Mouse (Mus musculus) naive thymus-derived CD4-positive, alpha-beta T cell, adult 2 months (primary cell): ENCODE data around the gene Cenpt.
"Not testable (repeated sequence)": the region's sequence is repeated elsewhere in the genome, so short reads cannot be mapped to it uniquely, and the experiment has no call there.

ENCODE experiments used
- DNase-seq: peaks from one replicate; pipeline ENCODE4 v3.0.0-alpha.2; 2011; ENCODE audit warnings: low read depth

Cenpt gene

GRCm38 (mm10) chr8:105854303-105854702 is 1.2 kb upstream of the Cenpt start:
- DNase-seq, result no peak

GRCm38 (mm10) chr8:105852146-105852729 is 840 bp downstream of the Cenpt start:
- DNase-seq, result no peak

GRCm38 (mm10) chr8:105851651-105852143 is 1.4 kb downstream of the Cenpt start:
- DNase-seq, result peak; percentile 92

DNA sequence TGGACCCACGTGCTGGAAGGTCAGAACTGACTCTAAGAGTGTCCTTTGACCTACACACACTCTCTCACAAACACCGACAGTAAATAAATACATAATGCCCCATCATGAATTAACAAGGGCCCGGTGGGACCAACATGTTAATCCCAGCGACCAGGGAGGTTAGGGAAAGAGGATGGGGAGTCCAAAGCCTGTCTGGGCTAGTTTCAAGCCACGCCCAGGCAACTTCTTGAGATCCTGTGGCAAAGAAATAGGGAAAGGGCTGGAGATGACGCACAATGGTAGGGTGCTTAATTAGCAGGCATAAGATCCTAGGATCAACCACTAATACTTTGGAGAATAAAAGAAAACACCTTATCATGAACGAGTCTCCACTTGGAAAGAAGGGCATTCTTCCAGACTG is 2.5 kb downstream of the Cenpt start:
- DNase-seq, result no peak

GRCm38 (mm10) chr8:105850014-105850413 is 3.1 kb downstream of the Cenpt start:
- no peak for DNase-seq

GRCm38 (mm10) chr8:105846678-105847077 is 6.4 kb downstream of the Cenpt start:
- no peak for DNase-seq

DNA sequence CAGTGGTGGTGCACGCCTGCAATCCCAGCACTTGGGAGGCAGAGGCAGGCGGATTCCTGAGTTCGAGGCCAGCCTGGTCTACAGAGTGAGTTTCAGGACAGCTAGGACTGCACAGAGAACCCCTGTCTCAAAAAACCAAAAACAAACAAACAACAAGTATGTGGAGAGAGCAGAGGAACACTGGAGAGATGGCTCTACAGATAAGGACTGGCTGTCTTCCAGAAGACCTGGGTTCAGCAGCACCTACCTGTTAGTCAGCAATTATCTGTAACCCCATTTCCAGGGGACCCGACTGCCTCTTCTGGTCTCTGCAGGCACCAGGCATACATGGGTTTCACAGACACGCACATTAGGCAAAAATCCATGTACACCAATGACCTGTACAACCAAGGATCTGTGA is 13.9 kb downstream of the Cenpt start:
- DNase-seq, result no peak

- no peak for DNase-seq
Measured at GRCm38 (mm10) chr8:105836991-105837390, 16.1 kb downstream of the Cenpt start.

GRCm38 (mm10) chr8:105835318-105835717 is 17.8 kb downstream of the Cenpt start:
- DNase-seq, result peak; percentile 92

GRCm38 (mm10) chr8:105833740-105834139 is 19.3 kb downstream of the Cenpt start:
- DNase-seq, result not testable (repeated sequence)

GRCm38 (mm10) chr8:105826861-105827848 is 25.9 kb downstream of the Cenpt start, which contains the start of the genes Ranbp10 and Tsnaxip1:
Gene Ranbp10, minus strand, starts transcription at chr8:105827350.
Gene Tsnaxip1, plus strand, starts transcription at chr8:105827731.
- DNase-seq, result peak; percentile 98

DNA sequence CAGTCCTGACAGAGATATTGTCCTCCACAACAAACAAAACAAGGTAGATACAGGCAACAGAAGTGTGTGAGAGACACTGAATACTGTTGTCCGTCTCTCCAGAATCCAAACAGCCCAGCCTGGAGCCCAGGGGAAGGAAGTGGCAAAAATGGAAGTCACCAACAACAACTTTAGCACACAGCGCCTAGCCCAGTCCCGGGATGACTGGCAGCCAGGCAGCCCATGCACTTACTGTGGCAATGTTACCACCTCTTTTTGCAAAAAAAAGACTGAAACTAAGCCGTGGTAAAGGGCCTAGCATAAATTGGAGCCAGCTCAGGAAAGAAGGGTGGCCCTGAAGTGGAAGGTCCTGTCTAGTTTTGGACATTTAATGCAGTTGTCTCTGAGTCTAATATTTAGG is 26.7 kb downstream of the Cenpt start:
- no peak for DNase-seq

DNA sequence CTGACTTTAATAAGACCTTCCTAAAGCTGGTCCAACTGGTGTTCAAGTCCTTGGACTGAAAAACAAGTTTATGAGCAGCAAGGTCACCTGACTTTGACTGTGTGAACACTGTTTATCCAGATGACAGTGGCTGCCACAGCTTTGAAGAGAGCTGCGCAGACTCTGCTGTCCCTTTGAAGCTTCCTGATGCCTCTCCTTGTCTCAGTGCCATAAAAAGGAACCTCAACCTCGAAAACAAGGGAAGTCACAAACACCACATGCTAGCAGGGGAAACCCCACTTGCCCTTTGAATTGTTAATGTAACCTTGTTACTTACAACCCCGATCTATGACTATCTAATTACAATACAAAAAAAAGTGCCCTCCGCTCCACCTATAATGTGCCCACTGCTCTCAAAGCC is 27.6 kb downstream of the Cenpt start:
- DNase-seq, result peak; percentile 79

DNA sequence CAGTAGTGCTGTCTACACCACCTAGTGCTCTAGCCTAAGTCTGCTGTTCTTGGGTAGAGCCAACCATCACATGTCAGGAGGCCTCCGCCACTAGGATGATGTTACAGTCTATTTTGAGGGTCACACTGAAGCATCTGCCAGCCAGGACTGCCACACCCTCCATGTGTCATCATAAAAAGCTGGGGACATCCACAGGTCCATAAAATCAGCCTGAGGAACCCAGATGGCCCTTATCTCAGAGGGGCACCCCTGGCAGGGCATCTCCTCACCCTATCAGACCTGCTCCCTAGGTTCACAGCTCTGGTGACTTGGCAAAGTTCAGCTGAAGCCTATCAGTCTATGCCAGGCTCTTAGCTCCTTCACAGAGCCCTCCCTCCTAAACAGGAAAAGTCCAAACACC is 32.2 kb downstream of the Cenpt start:
- DNase-seq, result no peak

DNA sequence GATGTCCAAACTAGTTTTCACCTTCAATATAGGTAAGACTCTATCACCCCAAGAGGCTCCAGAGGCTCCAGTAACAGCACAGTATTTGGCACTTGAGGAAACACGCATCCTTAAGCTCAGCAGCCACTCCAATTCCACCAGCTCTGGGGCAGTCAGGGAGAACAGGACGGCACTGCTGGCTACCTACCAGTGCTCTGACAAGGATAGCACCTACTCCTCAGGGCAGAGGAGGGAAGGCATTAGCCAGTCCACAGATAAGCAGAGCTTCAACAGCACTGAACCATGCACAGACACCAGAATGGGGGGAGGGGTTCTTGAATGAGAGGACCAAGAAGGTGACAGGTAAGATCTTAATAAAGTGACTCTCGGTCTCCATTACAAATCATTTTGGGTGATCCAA is 33.4 kb downstream of the Cenpt start:
- DNase-seq, result no peak

DNA sequence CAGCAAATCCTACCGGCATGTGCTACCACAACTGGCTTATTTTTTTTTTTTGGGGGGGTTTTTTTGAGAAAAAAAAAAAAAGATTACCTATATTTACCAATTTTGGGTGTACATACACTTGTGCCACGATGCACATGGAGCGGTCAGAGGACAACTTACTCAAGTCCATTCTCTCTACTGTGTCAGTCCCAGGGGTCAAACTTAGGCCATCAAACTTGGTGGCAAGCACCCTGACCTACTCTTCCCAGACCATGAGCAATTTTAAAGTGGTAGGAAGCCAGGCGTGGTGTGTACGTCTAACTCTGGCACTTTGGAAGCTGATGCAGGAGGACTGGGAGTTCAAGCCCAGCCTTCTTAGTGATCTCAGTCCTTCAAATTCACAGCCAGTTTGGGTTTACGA is 39.8 kb downstream of the Cenpt start:
- DNase-seq, result no peak

DNA sequence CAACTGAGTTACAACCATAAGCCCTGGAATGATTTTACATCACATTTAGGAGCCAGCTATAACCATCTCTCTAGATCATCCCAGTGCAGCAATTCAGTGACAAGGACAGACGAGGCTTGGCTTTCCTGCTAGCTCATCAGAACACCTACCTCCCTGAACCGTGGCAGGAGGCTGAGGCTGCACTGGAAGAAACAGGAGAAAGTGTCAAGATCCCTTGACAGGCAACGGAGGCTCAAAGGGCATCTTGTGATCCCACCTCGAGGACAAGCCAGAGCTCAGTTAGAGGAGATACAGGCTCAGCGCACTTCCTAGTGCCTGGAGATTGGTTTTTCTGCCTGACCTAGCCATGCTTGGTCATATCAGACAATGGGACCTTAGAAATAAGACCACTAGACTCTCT is 40.6 kb downstream of the Cenpt start:
- DNase-seq, result no peak

DNA sequence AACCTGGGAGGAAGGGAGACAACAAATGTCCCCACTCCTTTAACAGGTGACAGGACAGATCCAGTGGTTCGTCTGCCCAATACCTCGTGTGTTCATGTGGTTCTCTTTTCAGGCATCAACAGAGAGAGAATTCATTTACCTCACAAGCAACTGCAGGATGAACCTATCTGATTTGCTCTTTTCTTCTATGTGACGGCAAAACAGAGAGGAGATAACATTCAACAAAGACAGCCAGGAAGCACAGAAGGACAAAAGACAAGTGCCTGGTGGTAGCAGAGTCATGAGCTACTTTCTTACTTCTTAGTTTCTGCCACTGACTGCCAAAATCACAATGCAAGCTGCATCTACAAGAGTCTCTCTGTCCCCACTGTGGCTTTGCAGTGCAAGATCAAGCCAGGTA is 41.5 kb downstream of the Cenpt start:
- DNase-seq, result peak; percentile 59

- no peak for DNase-seq
Measured at GRCm38 (mm10) chr8:105811061-105811460, 42.0 kb downstream of the Cenpt start.

GRCm38 (mm10) chr8:105810245-105810786 is 42.8 kb downstream of the Cenpt start:
- DNase-seq, result peak; percentile 71

DNA sequence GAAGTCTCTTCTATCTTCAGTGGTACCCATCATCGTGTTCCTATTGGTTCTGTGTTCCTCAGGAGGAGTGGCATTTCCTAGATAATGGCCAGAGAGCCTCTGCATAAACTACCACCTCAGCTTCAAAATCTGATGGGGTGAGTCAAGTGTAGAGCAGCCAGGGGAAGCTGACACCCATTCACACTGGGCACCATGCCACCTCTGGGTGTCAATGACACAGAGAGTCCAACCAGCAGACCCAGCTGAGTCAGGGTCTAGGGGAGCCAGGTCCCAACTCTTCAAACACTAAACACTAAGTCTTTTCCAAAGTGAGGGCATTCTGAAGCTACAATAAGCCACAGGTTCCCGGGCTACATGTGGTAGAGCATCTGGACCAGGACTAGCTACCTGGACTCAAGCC is 44.6 kb downstream of the Cenpt start:
- no peak for DNase-seq

DNA sequence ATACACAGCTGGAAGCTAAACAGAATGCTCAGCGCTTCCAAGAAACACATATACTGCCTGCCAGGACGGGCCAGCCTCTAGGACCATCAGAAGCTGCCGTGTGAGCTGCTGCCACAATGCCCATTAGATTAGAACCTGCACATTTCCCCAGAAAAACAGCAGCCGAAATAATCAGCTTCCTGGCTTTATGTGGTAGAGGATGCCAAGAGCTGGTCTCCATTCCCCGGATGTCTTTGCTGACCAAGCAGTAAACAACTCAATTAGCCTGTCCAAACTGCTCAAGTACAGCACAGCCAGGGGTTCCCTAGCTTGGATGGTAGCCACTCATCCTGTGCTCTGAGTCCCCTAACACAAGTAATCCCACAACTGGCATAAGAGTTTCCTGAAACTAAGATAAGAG is 45.3 kb downstream of the Cenpt start:
- DNase-seq, result no peak

- no peak for DNase-seq
Measured at GRCm38 (mm10) chr8:105805964-105806363, 47.1 kb downstream of the Cenpt start.
